Comparison of ENCODE assay signal across 12 mouse cellular contexts in genomic region chr8:90936840-90937239, GRCm38 (mm10).
A peak's percentile ranks its signal among the peaks of the same experiment; 100 is the strongest.
DNase-seq lines count a peak whose midpoint lies in the region; ATAC-seq and TF ChIP-seq lines count a peak whose summit lies in the region.
"Had no signal": no experiment of that assay in that cellular context is flagged by ENCODE, and none has a peak within 500 bp of the region (broad histone marks: within the 10 kb centered on the region; RNA-seq: fewer than 3 reads in every experiment).

No protein-coding gene starts in this region.

- no peak for ATAC-seq in midbrain, postnatal 0 days (ENCODE audit: low FRiP score)
- ATAC-seq in midbrain, embryonic 11.5 days (ENCODE audit: low FRiP score), result no peak

- no peak for TF ChIP-seq POLR2A in cortical plate, adult 2 months (IDR thresholded peaks at IDR 0.05; ENCODE audit: extremely low read depth, insufficient read depth, low read length)

- intact Hi-C loops in gastrocnemius, adult 2 months (cut with DNase I), result no loop called here
- intact Hi-C loops in gastrocnemius, postnatal 36 days (cut with DNase I), result no loop called here
- intact Hi-C loops in left cerebral cortex, postnatal 25 days (cut with DNase I), result no loop called here

- H3K27ac ChIP-seq in gastrocnemius, adult 2 months, result no peak overlapping the region
- H3K27ac ChIP-seq in midbrain, postnatal 0 days (ENCODE audit: low read depth, low read length), result no peak overlapping the region
- no peak overlapping the region for H3K27ac ChIP-seq in midbrain, embryonic 11.5 days (ENCODE audit: low read depth, low read length)
- no peak overlapping the region for H3K27ac ChIP-seq in cortical plate, adult 2 months (ENCODE audit: insufficient read depth, low read length)
- H3K27ac ChIP-seq: embryonic facial prominence, embryonic 12.5 days; limb, embryonic 13.5 days; neural tube, embryonic 13.5 days had no signal

- H3K9ac ChIP-seq in midbrain, postnatal 0 days (replicated peaks; ENCODE audit: low read length, poor library complexity, severe bottlenecking), result no peak overlapping the region
- H3K9ac ChIP-seq in midbrain, embryonic 11.5 days (ENCODE audit: low read length), result no peak overlapping the region
- H3K9ac ChIP-seq: embryonic facial prominence, embryonic 12.5 days; heart, embryonic 12.5 days; limb, embryonic 13.5 days; neural tube, embryonic 13.5 days had no signal

- no peaks in the 10 kb centered on the region for H3K9me3 ChIP-seq in midbrain, postnatal 0 days (ENCODE audit: low read length)
- no peaks in the 10 kb centered on the region for H3K9me3 ChIP-seq in midbrain, embryonic 11.5 days (ENCODE audit: control insufficient read depth, low read length)
- H3K9me3 ChIP-seq: embryonic facial prominence, embryonic 12.5 days; heart, embryonic 12.5 days; limb, embryonic 13.5 days; neural tube, embryonic 13.5 days had no signal

- peaks cover 21% of the 10 kb centered on the region; the same call in 1 of the 2 replicates for H3K36me3 ChIP-seq in midbrain, postnatal 0 days (ENCODE audit: insufficient read depth, low read length)
- no peaks in the 10 kb centered on the region for H3K36me3 ChIP-seq in midbrain, embryonic 11.5 days (ENCODE audit: control insufficient read depth, insufficient read depth, low read length)

- no peaks in the 10 kb centered on the region for H3K4me1 ChIP-seq in midbrain, postnatal 0 days (ENCODE audit: insufficient read depth, low read length)
- no peaks in the 10 kb centered on the region for H3K4me1 ChIP-seq in midbrain, embryonic 11.5 days (ENCODE audit: control insufficient read depth, insufficient read depth, low read length)
- H3K4me1 ChIP-seq in cortical plate, adult 2 months (ENCODE audit: control insufficient read depth, insufficient read depth, low read length), result no peaks in the 10 kb centered on the region
- H3K4me1 ChIP-seq: limb, embryonic 13.5 days had no signal

- DNase-seq in gastrocnemius, adult 2 months, result no peak
- no peak for DNase-seq in gastrocnemius, postnatal 36 days
- DNase-seq in midbrain, postnatal 0 days (ENCODE audit: low spot score), result no peak
- DNase-seq in midbrain, embryonic 11.5 days (ENCODE audit: low spot score, missing footprints), result no peak
- DNase-seq in natural killer cell, adult 2 months (ENCODE audit: low spot score in 2 of 2), result peak; percentile 1 to 12
- DNase-seq in right cerebral cortex, adult 2 months (ENCODE audit: low spot score in 2 of 2), result no peak
- no peak for DNase-seq in left cerebral cortex, postnatal 25 days (ENCODE audit: low spot score in 2 of 2)

- no peak overlapping the region for H3K4me3 ChIP-seq in gastrocnemius, adult 2 months
- H3K4me3 ChIP-seq in midbrain, postnatal 0 days (ENCODE audit: low read depth, low read length), result no peak overlapping the region
- no peak overlapping the region for H3K4me3 ChIP-seq in midbrain, embryonic 11.5 days (ENCODE audit: low read depth, low read length)
- no peak overlapping the region for H3K4me3 ChIP-seq in cortical plate, adult 2 months (ENCODE audit: insufficient read depth, low read length)
- H3K4me3 ChIP-seq: embryonic facial prominence, embryonic 12.5 days; heart, embryonic 12.5 days; limb, embryonic 13.5 days; neural tube, embryonic 13.5 days had no signal

- H3K4me2 ChIP-seq in midbrain, postnatal 0 days (ENCODE audit: low read depth, low read length, poor library complexity, severe bottlenecking), result no peak overlapping the region
- no peak overlapping the region for H3K4me2 ChIP-seq in midbrain, embryonic 11.5 days
- H3K4me2 ChIP-seq: embryonic facial prominence, embryonic 12.5 days; heart, embryonic 12.5 days; limb, embryonic 13.5 days; neural tube, embryonic 13.5 days had no signal

- TF ChIP-seq CTCF in gastrocnemius, adult 2 months (IDR thresholded peaks at IDR 0.05), result peak; percentile 70
- TF ChIP-seq CTCF in midbrain, postnatal 0 days (IDR thresholded peaks at IDR 0.05), result peak; percentile 57
- TF ChIP-seq CTCF in cortical plate, adult 2 months (IDR thresholded peaks at IDR 0.05; ENCODE audit: extremely low read depth, insufficient read depth, low read length), result 0 out of 2 replicates have a peak, but pooled peaks have one; percentile 8

- 46% methylated on average over 1 of the region's 1 CpGs for WGBS in midbrain, postnatal 0 days
- 47% methylated on average over 1 of the region's 1 CpGs for WGBS in midbrain, embryonic 11.5 days

- H3K27me3 ChIP-seq in midbrain, postnatal 0 days (ENCODE audit: insufficient read depth, low read length), result no peaks in the 10 kb centered on the region
- no peaks in the 10 kb centered on the region for H3K27me3 ChIP-seq in midbrain, embryonic 11.5 days (ENCODE audit: control insufficient read depth, insufficient read depth, low read length)
- H3K27me3 ChIP-seq: embryonic facial prominence, embryonic 12.5 days; heart, embryonic 12.5 days; limb, embryonic 13.5 days; neural tube, embryonic 13.5 days had no signal

Comparison
In these comparisons a context has a peak if more than half of its experiments do, and no peak if none do; other contexts are left out.
1. DNase-seq: peak in natural killer cell, adult 2 months (2 of 2); none in gastrocnemius, adult 2 months (single experiment), gastrocnemius, postnatal 36 days (0 of 2), midbrain, postnatal 0 days (single experiment), midbrain, embryonic 11.5 days (single experiment), right cerebral cortex, adult 2 months (0 of 2) and left cerebral cortex, postnatal 25 days (0 of 2).
2. CTCF ChIP-seq: peak in every context shown above with its lines; median percentile 70 in gastrocnemius, adult 2 months; 57 in midbrain, postnatal 0 days; 8 in cortical plate, adult 2 months.